Mouse (Mus musculus) heart, embryonic 11.5 days (tissue): ENCODE data around the gene Alox8. TPM values are rescaled to one million over a fixed set of nuclear protein-coding genes. Genes with fewer than 3 reads are reported as not detected.

Experiments used
- ATAC-seq: fragments of 200-750 bp; cut with Nextera tagmentation; replicated peaks from 2 replicates; pipeline ENCODE4 v1.8.0; 2017; ENCODE audit warnings: moderate library complexity; ENCODE audit not compliant: insufficient number of reproducible peaks, low FRiP score, low TSS enrichment
- H3K27ac ChIP-seq: fragments of 300-500 bp; sonication (generic); 2 replicates; pipeline ENCODE4 v1.5.1; 2014; ENCODE audit warnings: mild to moderate bottlenecking, low read depth, low read length
- H3K27me3 ChIP-seq: fragments of 300-500 bp; sonication (generic); 2 replicates; pipeline ENCODE4 v1.6.1; 2014; ENCODE audit warnings: mild to moderate bottlenecking, low read length, mixed read lengths; ENCODE audit not compliant: control insufficient read depth, insufficient read depth
- H3K36me3 ChIP-seq: fragments of 300-500 bp; sonication (generic); 2 replicates; pipeline ENCODE4 v1.6.1; 2014; ENCODE audit warnings: mild to moderate bottlenecking, low read length, moderate library complexity, mixed read lengths; ENCODE audit not compliant: control insufficient read depth, insufficient read depth
- H3K4me1 ChIP-seq: fragments of 300-500 bp; sonication (generic); 2 replicates; pipeline ENCODE4 v1.6.1; 2014; ENCODE audit warnings: low read length; ENCODE audit not compliant: control insufficient read depth, insufficient read depth
- H3K4me2 ChIP-seq: fragments of 300-500 bp; sonication (generic); 2 replicates; pipeline ENCODE4 v1.6.1; 2014; ENCODE audit warnings: mild to moderate bottlenecking, moderate library complexity
- H3K4me3 ChIP-seq: fragments of 300-500 bp; sonication (generic); 2 replicates; pipeline ENCODE4 v1.5.1; 2014; ENCODE audit warnings: low read depth, low read length
- H3K9ac ChIP-seq: fragments of 300-500 bp; sonication (generic); 2 replicates; pipeline ENCODE4 v1.6.1; 2014; ENCODE audit warnings: mild to moderate bottlenecking, low read depth, low read length, moderate library complexity
- H3K9me3 ChIP-seq: fragments of 300-500 bp; sonication (generic); replicated peaks from 2 replicates; pipeline ENCODE4 v1.6.1; 2016; ENCODE audit warnings: low read length; ENCODE audit not compliant: control insufficient read depth
- WGBS: fragments of 180-500 bp; shearing (Covaris S2); extraction: QIAGEN DNeasy Blood & Tissue Kit; methylation state at CpG from one replicate; pipeline ENCODE4 v1.1.7; 2014; ENCODE audit not compliant: insufficient replicate concordance; 5-methylcytosine and 5-hydroxymethylcytosine counted together
- polyA plus RNA-seq: library from polyadenylated mRNA; unstranded; fragments of >200 nt; fragmentation: Nextera tagmentation; extraction: Ambion mirVana; gene quantifications from 2 replicates; pipeline ENCODE4 v1.2.1, GENCODE M21; 2014

Gene Alox8
- 1.1 and 2.0 TPM in 2 replicates for polyA plus RNA-seq

- Histone ChIP-seq H3K4me3 (peak within 1 kb of the TSS; percentile 23; the same call in 1 of the 2 replicates), H3K27me3 (peaks cover 24% of the 10 kb centered on the region), H3K27ac (no peak within 1 kb of the TSS), H3K36me3 (no peaks in the 10 kb centered on the region), H3K4me1 (peaks cover 7% of the 10 kb centered on the region), H3K9me3 (no peaks in the 10 kb centered on the region), H3K4me2 (peak within 1 kb of the TSS; percentile 60), H3K9ac (peak within 1 kb of the TSS; percentile 55)
- ATAC-seq: no peak
- WGBS: 33% methylated on average over 6 of the region's 6 CpGs
These were observed at the start of gene Alox8 for GRCm38 (mm10) chr11:69197743-69198142. Gene Alox8 (minus strand): TSS chr11:69197843.

GRCm38 (mm10) chr11:69245643-69246042 lies 48.0 kb upstream of the Alox8 start:
- H3K4me2 ChIP-seq: peak overlapping the region; percentile 47
- H3K27ac ChIP-seq: peak overlapping the region; percentile 41; the same call in 1 of the 2 replicates
- H3K36me3 ChIP-seq: no peaks in the 10 kb centered on the region
- H3K27me3 ChIP-seq: no peaks in the 10 kb centered on the region
- no peaks in the 10 kb centered on the region for H3K9me3 ChIP-seq
- 0 out of 2 replicates have a peak overlapping the region, but pooled peaks have one; percentile 14 for H3K4me3 ChIP-seq
- WGBS: 21% methylated on average over 2 of the region's 2 CpGs
- peaks cover 5% of the 10 kb centered on the region for H3K4me1 ChIP-seq
- H3K9ac ChIP-seq: 0 out of 2 replicates have a peak overlapping the region, but pooled peaks have one; percentile 34
- no peak for ATAC-seq

GRCm38 (mm10) chr11:69244911-69245310 lies 47.3 kb upstream of the Alox8 start:
- Histone ChIP-seq H3K4me3 (no peak overlapping the region), H3K4me1 (peaks cover 5% of the 10 kb centered on the region), H3K27ac (no peak overlapping the region), H3K9ac (no peak overlapping the region), H3K27me3 (no peaks in the 10 kb centered on the region), H3K9me3 (no peaks in the 10 kb centered on the region), H3K36me3 (no peaks in the 10 kb centered on the region), H3K4me2 (no peak overlapping the region)
- no peak for ATAC-seq
- 17% methylated on average over 2 of the region's 2 CpGs for WGBS

- Histone ChIP-seq H3K9me3 (no peaks in the 10 kb centered on the region), H3K36me3 (no peaks in the 10 kb centered on the region), H3K4me2 (peak within 1 kb of the TSS; percentile 86), H3K27me3 (peaks cover 44% of the 10 kb centered on the region), H3K9ac (peak within 1 kb of the TSS; percentile 59), H3K4me1 (peaks cover 6% of the 10 kb centered on the region), H3K4me3 (peak within 1 kb of the TSS; percentile 47), H3K27ac (no peak within 1 kb of the TSS)
- WGBS: 17% methylated on average over 13 of the region's 13 CpGs
- ATAC-seq: no peak
These were observed 39.2 kb upstream of the Alox8 start, which contains the start of gene Gucy2e for GRCm38 (mm10) chr11:69236926-69237260. Gene Gucy2e (minus strand): TSS chr11:69237036.

- H3K9me3 ChIP-seq: no peaks in the 10 kb centered on the region
- WGBS: 3% methylated on average over 51 of the region's 51 CpGs
- H3K27ac ChIP-seq: no peak overlapping the region
- H3K4me3 ChIP-seq: peak overlapping the region; percentile 47
- H3K4me1 ChIP-seq: peaks cover 6% of the 10 kb centered on the region
- H3K4me2 ChIP-seq: peak overlapping the region; percentile 86
- H3K36me3 ChIP-seq: no peaks in the 10 kb centered on the region
- H3K9ac ChIP-seq: peak overlapping the region; percentile 59
- H3K27me3 ChIP-seq: peaks cover 44% of the 10 kb centered on the region
- no peak for ATAC-seq
These were observed 38.6 kb upstream of the Alox8 start for GRCm38 (mm10) chr11:69236061-69236925.

- H3K4me1 ChIP-seq: peaks cover 6% of the 10 kb centered on the region
- peak; percentile 66; the same call in 1 of the 2 replicates for ATAC-seq
- H3K4me2 ChIP-seq: peak overlapping the region; percentile 86
- peaks cover 44% of the 10 kb centered on the region for H3K27me3 ChIP-seq
- WGBS: 1% methylated on average over 33 of the region's 33 CpGs
- H3K9me3 ChIP-seq: no peaks in the 10 kb centered on the region
- H3K9ac ChIP-seq: peak overlapping the region; percentile 59
- no peaks in the 10 kb centered on the region for H3K36me3 ChIP-seq
- H3K4me3 ChIP-seq: peak overlapping the region; percentile 47
- no peak overlapping the region for H3K27ac ChIP-seq
These were observed 37.8 kb upstream of the Alox8 start for GRCm38 (mm10) chr11:69235285-69236060.

GRCm38 (mm10) chr11:69233141-69233540 lies 35.5 kb upstream of the Alox8 start:
- Histone ChIP-seq H3K9ac (no peak overlapping the region), H3K4me3 (no peak overlapping the region), H3K36me3 (no peaks in the 10 kb centered on the region), H3K27me3 (peaks cover 41% of the 10 kb centered on the region), H3K27ac (no peak overlapping the region), H3K9me3 (no peaks in the 10 kb centered on the region), H3K4me1 (peaks cover 6% of the 10 kb centered on the region), H3K4me2 (no peak overlapping the region)
- WGBS: 75% methylated on average over 2 of the region's 2 CpGs
- no peak for ATAC-seq

GRCm38 (mm10) chr11:69230420-69230819 lies 32.8 kb upstream of the Alox8 start:
- Histone ChIP-seq H3K4me3 (no peak overlapping the region), H3K36me3 (no peaks in the 10 kb centered on the region), H3K27me3 (peaks cover 34% of the 10 kb centered on the region), H3K9me3 (no peaks in the 10 kb centered on the region), H3K4me1 (no peaks in the 10 kb centered on the region), H3K4me2 (no peak overlapping the region), H3K9ac (no peak overlapping the region), H3K27ac (no peak overlapping the region)
- WGBS: 65% methylated on average over 4 of the region's 4 CpGs
- no peak for ATAC-seq
